Mouse (Mus musculus): ENCODE measurements around the gene 1600014C10Rik.

The 1600014C10Rik gene

DNA sequence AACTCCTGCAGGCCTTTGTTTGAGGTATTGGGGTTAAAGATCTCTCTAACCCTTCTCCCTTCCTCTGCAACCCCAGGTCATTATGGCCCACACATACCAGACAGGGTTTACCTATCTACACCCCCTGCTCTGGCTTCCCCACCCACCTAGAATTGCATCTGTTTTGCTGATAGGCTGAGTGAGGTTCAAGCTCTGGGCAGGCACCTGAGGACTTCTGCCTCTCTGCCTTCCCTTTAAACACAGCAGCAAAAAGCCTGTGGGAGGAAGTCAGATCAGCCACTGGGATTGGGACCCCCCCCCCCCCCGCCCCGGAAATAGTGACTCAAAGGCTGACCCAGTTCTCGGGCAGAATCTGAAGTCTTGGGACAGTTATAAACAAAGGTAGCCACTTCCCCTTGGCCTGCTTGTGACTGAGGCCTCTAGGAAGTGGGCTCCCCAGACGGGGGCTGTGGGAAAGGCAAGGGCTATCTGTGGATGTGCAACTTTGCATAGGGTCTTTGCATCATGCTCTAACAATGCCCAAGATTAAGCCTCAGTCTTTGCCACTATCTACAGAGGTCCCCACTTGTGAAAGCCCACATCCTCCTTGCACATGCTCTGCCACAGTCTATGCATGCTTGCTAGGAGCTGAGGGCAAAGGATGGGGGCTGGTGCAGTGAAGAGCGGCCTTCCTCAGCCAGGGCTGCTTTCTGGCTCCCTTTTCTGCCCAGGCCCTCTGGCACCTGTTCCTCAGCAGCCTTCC lies 31.6 kb downstream of the 1600014C10Rik start:
- no peak for DNase-seq (ENCODE audit: low spot score in 2 of 2)

DNA sequence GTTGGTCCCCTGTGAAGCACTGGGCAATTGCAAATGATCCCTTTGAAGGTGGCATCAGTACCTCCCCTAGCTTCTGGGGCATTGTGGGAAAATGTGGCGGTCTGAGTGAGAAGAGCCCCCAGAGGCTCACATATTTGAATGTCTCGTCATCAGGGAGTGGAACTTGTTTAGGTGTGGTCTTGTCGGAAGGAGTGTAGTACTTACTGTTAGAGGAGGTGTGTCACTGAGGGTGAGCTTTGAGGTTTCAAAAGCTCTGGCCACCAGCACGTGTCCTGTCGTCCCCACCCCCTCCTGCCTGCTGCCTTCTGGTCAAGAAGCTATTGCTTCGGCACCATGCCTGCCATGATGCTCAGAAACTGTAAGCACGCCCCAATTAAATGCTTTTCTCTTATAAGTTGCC lies 32.3 kb downstream of the 1600014C10Rik start:
- DNase-seq (ENCODE audit: low spot score in 2 of 2) = no peak

DNA sequence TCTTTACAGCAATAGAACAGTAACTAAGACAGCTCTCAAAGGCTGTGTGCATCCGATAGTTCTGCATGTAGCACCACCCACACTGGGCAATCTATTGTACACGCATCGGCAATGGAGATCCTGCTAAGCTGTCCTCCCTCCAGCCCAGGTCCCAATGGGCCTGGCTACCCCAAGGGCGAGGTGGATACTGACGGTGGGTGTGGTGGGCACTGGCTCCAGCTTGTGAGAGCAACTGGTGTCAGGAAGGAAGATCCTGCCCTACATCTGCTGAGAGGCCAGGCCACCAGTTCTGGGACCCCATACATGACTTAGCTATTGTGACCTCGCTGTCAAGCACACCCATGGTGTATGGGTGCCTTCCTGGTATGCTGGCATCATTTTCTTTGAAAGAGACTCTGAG lies 32.7 kb downstream of the 1600014C10Rik start:
- DNase-seq (ENCODE audit: low spot score in 2 of 2) = no peak

DNA sequence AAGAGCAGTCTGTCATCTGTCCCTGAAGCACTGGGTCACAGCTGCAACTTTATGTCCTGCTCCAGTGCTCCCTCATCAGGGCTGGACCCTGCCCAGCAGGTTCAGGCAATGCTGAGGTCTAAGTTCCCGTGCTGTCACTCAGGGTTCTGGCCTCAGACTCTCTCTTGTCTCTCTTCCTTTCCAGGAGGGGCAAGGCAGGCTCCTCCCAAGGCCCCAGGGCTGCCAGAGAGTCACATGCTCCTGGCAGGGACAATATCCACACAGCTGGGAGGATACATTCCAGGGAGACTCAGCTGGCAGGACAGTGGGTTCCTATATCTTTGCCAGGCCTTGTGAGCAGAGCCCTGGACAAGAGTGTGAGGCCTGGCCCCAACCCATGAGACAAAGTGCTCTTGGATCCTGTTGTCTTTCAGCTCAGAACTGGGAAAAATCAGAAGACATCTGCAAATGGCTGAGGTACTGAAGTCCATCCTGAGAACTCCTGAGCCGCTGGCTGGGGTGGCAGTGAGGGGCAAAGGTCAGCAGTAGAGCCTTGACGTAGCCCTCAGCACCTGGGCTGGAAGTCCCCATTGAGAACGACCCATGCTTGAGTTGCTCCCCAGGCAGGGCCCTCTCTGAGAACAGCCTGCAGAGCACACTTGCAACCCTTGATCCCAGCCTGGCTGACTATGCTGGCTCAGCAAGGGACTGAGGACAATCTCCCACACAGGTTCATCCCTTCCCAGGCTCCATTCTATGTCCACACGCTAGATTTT lies 34.6 kb downstream of the 1600014C10Rik start:
- peak; percentile 54 to 75 for DNase-seq (ENCODE audit: low spot score in 2 of 2)

DNA sequence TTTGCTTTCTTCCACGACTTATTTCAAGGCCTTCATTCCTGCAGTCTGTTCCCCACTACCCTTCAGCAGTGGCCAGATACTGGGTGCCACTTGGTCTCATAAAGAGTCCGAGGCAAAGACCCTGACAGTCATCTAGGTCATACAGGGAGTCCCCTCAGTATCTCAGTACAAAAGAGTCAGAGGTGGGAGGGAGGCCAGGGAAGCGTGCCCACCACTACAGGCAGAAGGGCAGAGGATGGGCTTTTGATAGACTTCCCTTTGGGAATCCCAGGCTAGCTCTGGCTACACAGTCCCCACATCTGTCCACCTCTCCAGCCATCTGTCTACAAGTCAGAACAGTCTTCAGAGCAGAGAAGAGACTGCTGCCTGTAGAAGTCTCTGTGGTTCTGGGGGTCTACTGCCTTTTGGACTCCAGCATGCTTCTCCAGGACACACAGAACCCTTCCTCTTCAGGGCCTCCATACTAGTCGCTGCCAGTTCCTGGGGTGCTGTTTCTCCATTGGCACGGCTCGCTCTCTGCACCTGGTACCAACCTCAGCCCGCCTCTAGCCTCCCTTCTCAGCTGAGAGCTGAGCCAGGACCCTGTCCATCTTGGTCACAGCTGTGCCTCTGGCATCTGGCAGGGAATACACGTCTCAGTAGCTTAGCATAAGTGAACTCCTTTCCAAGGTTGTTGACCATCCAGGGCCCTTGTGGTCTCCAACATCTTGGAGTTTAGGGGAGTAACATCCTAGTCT lies 35.8 kb downstream of the 1600014C10Rik start:
- DNase-seq (ENCODE audit: low spot score in 2 of 2) = no peak

DNA sequence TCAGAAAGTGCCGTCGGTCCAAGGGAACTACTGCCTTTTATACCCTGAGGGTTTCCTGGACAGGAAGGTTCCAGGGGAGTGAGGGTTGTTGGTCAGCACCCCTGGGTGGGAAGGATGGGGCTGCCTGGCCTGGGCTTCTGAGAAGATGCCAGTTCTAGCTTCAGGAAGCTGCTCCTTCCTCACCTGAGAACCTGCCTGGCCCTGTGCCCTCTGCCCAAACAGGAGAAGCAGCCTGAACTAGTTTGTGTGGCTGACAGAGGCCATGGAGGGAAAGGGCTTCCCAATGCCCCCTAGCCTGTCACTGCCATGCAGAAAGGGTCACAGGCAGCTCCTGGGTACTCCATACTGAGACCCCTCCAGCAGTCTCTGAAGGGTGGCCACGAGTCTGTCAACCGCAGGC lies 36.5 kb downstream of the 1600014C10Rik start:
- DNase-seq (ENCODE audit: low spot score in 2 of 2) = no peak

DNA sequence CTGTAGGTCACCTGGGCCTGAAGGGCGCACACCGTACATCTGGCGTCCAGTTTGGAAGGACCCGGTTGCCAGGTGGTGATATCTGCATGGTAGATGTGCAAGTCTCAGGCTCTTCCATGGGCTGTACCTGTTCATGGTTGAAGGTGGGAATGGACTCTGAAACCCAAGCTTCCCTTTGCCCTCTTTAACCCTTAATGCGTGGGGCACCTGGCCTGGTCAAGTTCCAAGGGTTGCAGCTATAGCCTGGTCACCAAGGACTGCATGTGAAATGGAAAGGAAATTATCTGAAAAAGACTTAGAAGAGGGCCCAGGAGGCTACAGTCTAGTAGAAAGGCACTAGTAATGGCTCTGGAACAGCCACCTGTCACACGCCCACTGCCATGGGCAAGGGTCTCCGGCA lies 37.8 kb downstream of the 1600014C10Rik start:
- no peak for DNase-seq (ENCODE audit: low spot score in 2 of 2)

DNA sequence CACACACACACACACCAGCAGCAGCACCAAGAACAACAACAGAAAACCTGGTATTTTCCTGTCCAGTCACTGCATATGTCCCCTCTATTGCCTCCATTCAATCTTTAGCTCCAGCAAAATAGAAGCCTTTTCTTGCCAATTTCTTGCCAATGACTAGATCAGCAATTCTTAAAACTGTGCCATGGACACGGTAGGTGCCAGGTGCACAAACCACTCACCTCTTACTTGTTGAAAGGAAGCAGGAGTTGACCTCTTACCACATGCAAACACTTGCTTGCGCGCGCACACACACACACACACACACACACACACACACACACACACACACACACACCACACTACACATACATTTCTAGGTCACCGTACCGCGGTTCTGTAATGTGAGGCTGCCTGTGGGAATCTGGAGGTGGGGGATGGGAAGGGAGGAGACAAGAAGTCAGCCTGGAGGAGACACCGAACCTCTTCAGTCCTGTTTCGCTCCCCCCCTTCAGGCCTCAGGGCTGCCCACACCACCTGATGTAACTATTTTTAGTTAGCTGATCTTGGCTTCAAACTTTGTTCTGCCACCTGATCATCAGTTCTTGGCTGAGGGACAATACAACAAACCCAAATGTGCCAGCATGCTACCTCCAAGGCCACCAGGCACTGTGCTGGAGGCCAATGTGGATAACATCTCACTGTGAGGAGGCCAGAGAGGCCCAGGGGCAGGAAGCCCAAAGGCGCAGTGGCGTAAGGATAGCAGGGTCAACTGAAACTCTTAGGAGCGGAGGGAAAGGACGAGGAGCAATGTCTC lies 41.8 kb downstream of the 1600014C10Rik start:
- no peak for DNase-seq (ENCODE audit: low spot score in 2 of 2)

DNA sequence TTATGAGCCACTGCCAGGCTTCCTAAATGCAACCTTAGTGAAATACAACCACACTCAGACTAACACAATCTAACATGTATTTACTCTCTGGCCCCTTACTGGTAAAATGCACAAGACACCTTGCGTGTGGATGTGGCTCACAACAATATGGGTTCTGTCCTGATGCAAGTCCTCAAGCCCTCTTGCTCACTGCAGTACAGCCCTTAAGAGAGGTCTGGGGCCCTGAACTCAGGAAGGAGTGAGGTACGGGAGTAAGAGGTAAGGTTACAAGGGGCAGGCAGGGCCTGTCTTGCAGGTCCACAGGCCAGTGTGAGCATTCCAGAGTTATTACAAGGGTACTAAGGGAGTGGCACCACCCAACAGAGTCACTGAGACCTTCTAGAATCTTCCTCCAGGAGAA lies 43.2 kb downstream of the 1600014C10Rik start:
- DNase-seq (ENCODE audit: low spot score in 2 of 2) = no peak

DNA sequence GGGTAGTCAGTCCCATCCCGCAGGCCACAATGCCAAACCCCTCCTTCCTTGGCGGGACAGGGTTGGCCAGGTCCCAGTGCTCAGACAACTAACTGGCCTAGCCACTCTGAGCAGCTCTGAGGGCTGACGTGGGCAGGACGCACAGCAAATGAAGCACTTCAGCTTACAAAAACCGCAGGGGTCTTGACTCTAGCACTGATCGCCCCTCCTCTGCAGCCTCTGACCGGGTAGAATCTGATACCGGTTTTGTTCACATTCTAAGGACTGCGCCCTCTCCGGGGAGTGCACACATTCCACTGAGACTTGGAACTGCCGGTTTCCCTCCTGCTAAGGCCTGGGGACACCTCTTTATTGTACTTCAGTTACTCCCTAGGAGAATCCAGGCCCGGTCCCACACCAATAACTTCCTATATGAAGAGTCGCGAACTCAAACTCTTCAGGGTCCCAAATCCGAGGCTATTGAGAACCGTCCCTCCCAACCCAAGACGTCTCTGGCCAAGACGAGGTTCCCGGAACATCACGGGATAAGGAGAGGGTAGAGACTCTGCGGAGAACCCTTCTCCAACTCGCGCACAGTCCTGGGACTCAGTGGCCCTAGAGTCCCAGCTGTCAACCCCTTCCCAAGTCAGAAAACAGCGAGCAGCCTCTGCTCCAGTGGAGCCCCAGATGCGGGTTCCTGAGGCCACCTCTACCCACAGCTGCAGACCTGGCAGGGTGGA lies 44.3 kb downstream of the 1600014C10Rik start:
- DNase-seq (ENCODE audit: low spot score in 2 of 2) = peak in 1 of 2 experiments; percentile 47

DNA sequence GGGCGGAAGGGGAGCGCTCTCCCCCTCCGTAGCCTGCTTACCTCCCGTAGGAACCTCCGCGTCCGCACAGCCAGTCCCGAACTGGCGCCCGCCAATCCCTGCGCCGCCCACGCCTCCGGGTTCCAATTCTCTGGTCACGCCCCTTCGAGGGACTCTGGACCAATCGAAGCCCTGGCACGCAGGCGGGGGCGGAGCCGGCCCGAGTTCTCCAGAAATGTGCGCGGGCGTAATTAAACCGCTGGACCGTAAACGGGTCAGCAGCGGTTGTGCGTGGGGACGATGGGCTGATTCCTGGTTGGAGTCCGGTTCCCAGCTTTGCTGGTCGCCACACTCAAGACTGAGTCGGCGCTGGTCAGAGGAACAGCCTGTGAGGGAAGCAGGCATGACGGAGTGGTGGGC lies 44.9 kb downstream of the 1600014C10Rik start, which contains the start of gene Plekhf1:
Gene Plekhf1, minus strand, starts transcription at position 117 of the 399 bp plus-strand sequence.
- peak; percentile 32 to 82 for DNase-seq (ENCODE audit: low spot score in 2 of 2)

DNA sequence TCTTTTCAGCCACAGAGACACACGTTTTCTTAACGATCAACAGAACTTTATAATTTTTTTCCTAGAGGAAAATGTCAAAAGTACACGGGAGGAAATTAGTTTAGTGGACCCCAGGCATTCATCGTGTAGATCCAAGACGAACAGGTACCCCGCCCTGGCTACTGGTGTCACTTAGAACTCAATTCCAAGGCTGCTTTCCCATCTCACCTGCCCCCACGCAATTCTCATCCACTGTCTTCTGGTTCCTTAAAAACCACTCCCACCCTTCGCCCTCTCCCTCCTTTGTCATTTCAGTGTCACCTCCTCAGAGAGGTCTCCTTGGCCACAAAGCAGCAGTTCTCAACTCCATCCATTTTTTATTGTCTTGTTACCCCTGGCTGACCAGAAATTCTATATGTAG lies 45.3 kb downstream of the 1600014C10Rik start:
- DNase-seq (ENCODE audit: low spot score in 2 of 2) = no peak

DNA sequence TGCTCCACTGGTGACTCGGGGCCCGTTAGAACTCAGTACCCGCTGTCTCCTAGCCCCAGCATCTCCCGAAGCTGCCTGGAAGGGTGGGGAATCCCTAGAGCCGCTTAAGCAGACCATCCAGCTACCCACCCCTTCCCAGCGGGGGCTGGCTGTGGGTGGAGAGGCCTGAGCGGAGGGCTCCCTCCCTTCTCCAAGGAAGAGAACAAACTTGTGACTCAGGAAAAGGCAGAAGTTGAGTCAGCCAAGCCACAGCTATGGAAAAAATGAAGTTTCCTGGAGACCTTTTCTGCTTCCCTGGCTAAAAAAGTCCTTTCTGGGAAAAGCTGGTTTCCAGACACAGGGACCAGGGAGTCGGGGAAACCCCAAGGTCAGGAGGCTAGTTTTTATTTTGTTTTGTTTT lies 47.3 kb downstream of the 1600014C10Rik start:
- DNase-seq (ENCODE audit: low spot score in 2 of 2) = no peak

DNA sequence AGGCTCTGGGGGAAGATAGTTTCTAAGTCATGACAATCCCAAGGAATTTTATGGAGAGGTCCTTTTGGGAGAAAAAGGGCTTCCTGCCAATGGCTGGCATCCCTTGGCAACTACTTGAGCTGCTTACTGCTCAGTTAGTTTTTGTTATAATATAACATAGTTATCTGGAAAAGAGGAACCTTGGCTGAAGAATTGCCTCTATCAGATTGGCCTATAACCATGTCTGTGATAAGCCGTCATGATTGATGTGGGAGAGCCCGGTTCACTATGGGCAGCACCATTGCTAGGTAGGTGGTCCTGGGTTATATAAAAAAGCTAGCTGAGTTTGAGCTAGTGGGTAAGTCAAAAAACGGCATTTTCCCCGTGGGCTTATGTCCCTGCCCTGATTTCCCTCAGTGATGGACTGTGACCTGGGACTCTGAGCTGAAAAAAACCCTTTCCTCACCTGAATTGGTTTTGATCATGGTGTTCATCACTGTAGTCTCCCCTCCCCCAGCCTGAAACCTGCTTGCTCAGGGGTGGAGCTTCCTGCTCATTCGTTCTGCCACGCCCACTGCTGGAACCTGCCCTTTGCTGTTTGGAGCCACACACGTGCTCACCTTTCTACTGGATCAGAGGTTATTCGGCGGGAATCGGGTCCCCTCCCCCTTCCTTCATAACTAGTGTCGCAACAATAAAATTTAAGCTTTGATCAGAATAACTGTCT lies 53.5 kb downstream of the 1600014C10Rik start:
- no peak for DNase-seq (ENCODE audit: low spot score in 2 of 2)

DNA sequence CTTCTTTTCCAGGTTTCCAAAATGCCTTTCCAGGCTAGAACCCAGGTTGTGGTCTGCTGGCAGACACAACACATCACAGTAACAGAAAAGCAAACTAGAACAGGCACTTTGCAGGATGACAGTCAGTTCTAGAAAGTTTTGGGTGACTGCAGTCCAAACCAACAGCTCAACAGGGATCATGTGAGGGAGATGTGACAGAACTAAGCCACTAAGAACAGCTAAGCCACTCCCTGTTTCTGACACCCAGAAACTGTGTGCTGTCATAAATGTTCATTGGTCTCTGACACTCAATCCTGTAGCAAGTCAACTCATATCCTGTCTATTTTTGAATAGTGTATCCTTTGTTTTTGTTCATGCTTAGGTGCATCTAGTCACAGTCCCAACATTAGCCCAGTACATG lies 54.1 kb downstream of the 1600014C10Rik start:
- no peak for DNase-seq (ENCODE audit: low spot score in 2 of 2)

DNA sequence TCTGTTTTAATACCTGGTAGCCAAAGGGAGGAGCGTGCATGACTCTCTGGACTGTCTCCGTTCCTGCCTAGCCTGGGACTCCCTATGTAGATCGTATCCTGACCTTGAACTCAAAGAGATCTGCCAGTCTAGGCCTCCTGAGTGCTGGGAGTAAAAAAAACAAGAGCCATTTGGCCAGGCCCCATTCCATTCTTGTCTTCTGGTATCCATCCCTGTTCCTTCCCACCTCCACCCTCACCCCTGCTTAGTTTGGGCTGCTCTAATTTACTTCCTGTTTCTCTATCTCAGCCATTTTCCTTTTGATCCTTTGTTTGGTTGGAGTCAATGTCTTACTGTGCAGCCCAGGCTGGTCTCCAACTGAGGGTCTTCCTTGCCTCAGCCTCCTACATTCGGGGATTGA lies 59.4 kb downstream of the 1600014C10Rik start:
- DNase-seq (ENCODE audit: low spot score in 2 of 2) = no peak

Data from left cerebral cortex, adult 9 months (tissue).